Mouse (Mus musculus) forebrain, embryonic 11.5 days (tissue): ENCODE results near the gene Cep57. TPM values are rescaled to one million over a fixed set of nuclear protein-coding genes. Genes with fewer than 3 reads are reported as not detected.

ENCODE experiments used
- ATAC-seq: fragments of 200-750 bp; cut with Nextera tagmentation; replicated peaks from 2 replicates; pipeline ENCODE4 v1.8.0; 2017; ENCODE audit warnings: moderate TSS enrichment; ENCODE audit not compliant: low FRiP score
- DNase-seq: peaks from one replicate; pipeline ENCODE4 v3.0.0-alpha.2; 2017; ENCODE audit warnings: low spot score
- H3K27ac ChIP-seq: fragments of 300-500 bp; sonication (generic); 2 replicates; pipeline ENCODE4 v1.5.1; 2014; ENCODE audit warnings: low read depth, low read length
- H3K27me3 ChIP-seq: fragments of 300-500 bp; sonication (generic); 2 replicates; pipeline ENCODE4 v1.6.1; 2014; ENCODE audit warnings: mild to moderate bottlenecking, low read length, mixed read lengths; ENCODE audit not compliant: control insufficient read depth, insufficient read depth
- H3K36me3 ChIP-seq: fragments of 300-500 bp; sonication (generic); 2 replicates; pipeline ENCODE4 v1.6.1; 2014; ENCODE audit warnings: mild to moderate bottlenecking, low read length, moderate library complexity, mixed read lengths; ENCODE audit not compliant: control insufficient read depth, insufficient read depth
- H3K4me1 ChIP-seq: fragments of 300-500 bp; sonication (generic); replicated peaks from 2 replicates; pipeline ENCODE4 v1.6.1; 2014; ENCODE audit warnings: low read length, mixed read lengths; ENCODE audit not compliant: control insufficient read depth, insufficient read depth
- H3K4me2 ChIP-seq: fragments of 300-500 bp; sonication (generic); 2 replicates; pipeline ENCODE4 v1.6.1; 2014; ENCODE audit warnings: low read depth, mild to moderate bottlenecking, low read length, moderate library complexity, mixed read lengths; ENCODE audit not compliant: severe bottlenecking
- H3K4me3 ChIP-seq: fragments of 300-500 bp; sonication (generic); 2 replicates; pipeline ENCODE4 v1.5.1; 2014; ENCODE audit warnings: low read depth, low read length
- H3K9ac ChIP-seq: fragments of 300-500 bp; sonication (generic); 2 replicates; pipeline ENCODE4 v1.6.1; 2014; ENCODE audit warnings: low read length
- H3K9me3 ChIP-seq: fragments of 300-500 bp; sonication (generic); 2 replicates; pipeline ENCODE4 v1.6.1; 2016; ENCODE audit warnings: low read length, mixed read lengths; ENCODE audit not compliant: control insufficient read depth
- WGBS: fragments of 180-500 bp; shearing (Covaris S2); extraction: QIAGEN DNeasy Blood & Tissue Kit; methylation state at CpG from one replicate; pipeline ENCODE4 v1.1.7; 2014; 5-methylcytosine and 5-hydroxymethylcytosine counted together
- polyA plus RNA-seq: library from polyadenylated mRNA; unstranded; fragments of >200 nt; fragmentation: Nextera tagmentation; extraction: Ambion mirVana; gene quantifications from 2 replicates; pipeline ENCODE4 v1.2.1, GENCODE M21; 2014

The Cep57 gene
- polyA plus RNA-seq: 74.5 and 85.8 TPM in 2 replicates

DNA sequence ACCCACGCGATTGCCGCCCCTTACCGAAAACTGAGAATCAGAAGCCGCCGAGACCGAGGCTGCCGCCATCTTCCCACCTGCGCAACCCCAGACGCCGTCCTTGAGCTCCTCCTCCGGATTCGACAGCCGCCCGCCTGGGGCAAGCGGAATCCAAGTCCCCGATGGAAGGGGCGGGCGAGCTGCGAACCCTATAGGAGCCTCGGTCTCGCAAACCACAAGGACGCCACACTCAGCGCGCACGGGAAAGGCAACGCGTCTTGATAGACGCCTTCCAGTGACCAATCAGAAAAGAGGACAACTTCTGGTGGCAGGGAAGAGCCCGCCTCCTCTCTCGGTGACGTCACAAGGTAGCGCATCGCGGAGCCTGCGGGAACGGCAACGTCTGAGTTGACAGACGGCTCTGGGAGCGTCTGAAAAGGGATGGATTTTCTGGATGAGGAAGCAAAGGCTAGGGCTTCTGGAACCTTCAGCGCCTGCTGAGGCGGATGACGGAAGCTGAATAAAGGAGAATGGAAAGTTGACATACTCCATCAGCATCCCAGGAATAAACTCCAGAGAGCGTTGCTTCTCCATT is at the start of gene Cep57:
Gene Cep57, minus strand, starts transcription at position 276 of the 574 bp plus-strand sequence.
- Histone ChIP-seq H3K27me3 (no peaks in the 10 kb centered on the region), H3K4me1 (peaks cover 6% of the 10 kb centered on the region), H3K36me3 (no peaks in the 10 kb centered on the region; the same call in 1 of the 2 replicates), H3K9me3 (no peaks in the 10 kb centered on the region), H3K4me3 (peak within 1 kb of the TSS; percentile 91), H3K27ac (peak within 1 kb of the TSS; percentile 97), H3K4me2 (peak within 1 kb of the TSS; percentile 73), H3K9ac (peak within 1 kb of the TSS; percentile 95)
- WGBS: under 1% methylated on average over 44 of the region's 44 CpGs
- peak; percentile 97 for DNase-seq
- ATAC-seq: peak; percentile 91

DNA sequence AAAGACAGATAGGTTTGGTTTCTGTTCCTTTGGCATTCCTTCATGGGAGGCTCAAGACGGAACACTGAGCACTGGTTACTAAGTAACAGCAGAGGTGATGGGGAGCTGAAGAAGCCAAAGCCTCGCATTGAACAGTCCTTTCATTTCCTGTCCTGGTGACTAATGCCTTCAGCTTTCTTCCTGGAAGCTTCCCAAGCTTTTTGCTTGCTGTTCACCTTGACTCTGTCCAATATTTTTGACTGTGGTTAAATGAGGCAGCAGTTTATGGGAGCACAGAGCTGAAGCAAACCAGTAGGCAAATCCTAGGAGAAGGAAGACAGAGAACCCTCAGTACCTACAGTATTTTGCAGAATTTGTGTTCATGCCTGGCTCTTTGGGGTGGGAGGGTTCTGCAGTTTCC is 48.4 kb upstream of the Cep57 start:
- H3K27me3 ChIP-seq: no peaks in the 10 kb centered on the region
- DNase-seq: no peak

GRCm38 (mm10) chr9:13874359-13874758 is 47.5 kb upstream of the Cep57 start:
- no peaks in the 10 kb centered on the region for H3K9me3 ChIP-seq
- no peaks in the 10 kb centered on the region for H3K27me3 ChIP-seq
- DNase-seq (no peak), ATAC-seq (no peak)
- H3K27ac ChIP-seq: no peak overlapping the region
- H3K9ac ChIP-seq: no peak overlapping the region
- no peak overlapping the region for H3K4me3 ChIP-seq
- 55% methylated on average over 2 of the region's 2 CpGs for WGBS
- H3K36me3 ChIP-seq: no peaks in the 10 kb centered on the region
- no peak overlapping the region for H3K4me2 ChIP-seq
- no peaks in the 10 kb centered on the region for H3K4me1 ChIP-seq

More for the DNA sequence above, 48.4 kb upstream of the Cep57 start:
- H3K36me3 ChIP-seq: no peaks in the 10 kb centered on the region
- no peak for ATAC-seq
- no peak overlapping the region for H3K4me2 ChIP-seq
- H3K9ac ChIP-seq: no peak overlapping the region
- no peaks in the 10 kb centered on the region for H3K9me3 ChIP-seq
- no peaks in the 10 kb centered on the region for H3K4me1 ChIP-seq
- no peak overlapping the region for H3K27ac ChIP-seq
- H3K4me3 ChIP-seq: no peak overlapping the region
- 70% methylated on average over 2 of the region's 2 CpGs for WGBS

DNA sequence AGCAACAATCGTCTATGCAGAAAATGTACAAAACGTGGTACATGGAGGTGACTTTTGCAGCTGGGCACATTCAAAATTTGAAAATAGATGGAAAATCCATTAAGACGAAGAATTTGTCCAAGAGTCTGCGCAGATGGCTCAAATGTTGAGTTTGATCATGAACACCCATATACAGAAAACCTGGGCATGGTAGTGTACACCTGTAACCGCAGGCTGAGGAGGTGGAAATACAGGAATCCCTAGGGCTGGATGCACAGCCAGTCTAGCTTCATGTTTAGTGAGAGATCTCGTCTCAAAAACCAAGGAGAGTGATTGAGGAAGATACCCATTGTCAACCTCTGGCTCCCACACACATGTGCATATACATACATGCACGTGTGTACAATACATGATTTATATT is 44.7 kb upstream of the Cep57 start:
- DNase-seq (no peak), ATAC-seq (no peak)
- Histone ChIP-seq H3K27me3 (no peaks in the 10 kb centered on the region), H3K4me1 (no peaks in the 10 kb centered on the region), H3K27ac (no peak overlapping the region), H3K9ac (no peak overlapping the region), H3K36me3 (no peaks in the 10 kb centered on the region), H3K9me3 (no peaks in the 10 kb centered on the region), H3K4me2 (no peak overlapping the region), H3K4me3 (no peak overlapping the region)
- WGBS: 89% methylated on average over 7 of the region's 7 CpGs

DNA sequence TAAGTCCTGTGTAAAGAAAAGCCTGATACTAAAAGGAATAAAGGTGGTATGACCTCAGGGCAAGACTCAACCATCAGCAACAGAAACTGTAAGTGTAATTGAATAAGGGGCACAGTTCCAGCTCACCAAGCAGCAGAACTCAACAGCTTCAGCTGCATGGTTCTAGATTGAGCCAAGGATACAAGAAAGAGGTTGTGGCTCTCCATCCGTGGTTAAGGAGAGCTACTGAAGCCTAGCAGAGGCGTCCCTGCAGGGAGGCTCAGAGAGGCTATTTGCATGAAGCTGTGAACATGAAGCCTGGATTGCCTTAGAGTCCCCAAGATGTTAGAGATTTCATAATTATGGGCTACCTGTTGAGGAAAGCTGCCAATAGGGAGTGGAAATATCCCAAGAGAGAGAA is 40.7 kb upstream of the Cep57 start:
- WGBS: 75% methylated on average over 2 of the region's 2 CpGs
- no peak for ATAC-seq

GRCm38 (mm10) chr9:13856777-13857176 is 29.9 kb upstream of the Cep57 start:
- WGBS: 82% methylated on average over 4 of the region's 4 CpGs
- Histone ChIP-seq H3K9ac (no peak overlapping the region), H3K9me3 (no peaks in the 10 kb centered on the region), H3K4me2 (no peak overlapping the region), H3K36me3 (no peaks in the 10 kb centered on the region), H3K4me3 (no peak overlapping the region), H3K27me3 (no peaks in the 10 kb centered on the region), H3K27ac (no peak overlapping the region), H3K4me1 (no peaks in the 10 kb centered on the region)
- no peak for ATAC-seq
- DNase-seq: no peak

More for the DNA sequence above, 40.7 kb upstream of the Cep57 start:
- Histone ChIP-seq H3K36me3 (no peaks in the 10 kb centered on the region), H3K4me1 (no peaks in the 10 kb centered on the region), H3K9me3 (no peaks in the 10 kb centered on the region), H3K9ac (no peak overlapping the region), H3K27ac (no peak overlapping the region), H3K27me3 (no peaks in the 10 kb centered on the region), H3K4me2 (no peak overlapping the region), H3K4me3 (no peak overlapping the region)
- no peak for DNase-seq

GRCm38 (mm10) chr9:13856247-13856646 is 29.3 kb upstream of the Cep57 start:
- H3K9me3 ChIP-seq: no peaks in the 10 kb centered on the region
- H3K4me2 ChIP-seq: no peak overlapping the region
- no peaks in the 10 kb centered on the region for H3K36me3 ChIP-seq
- H3K9ac ChIP-seq: no peak overlapping the region
- H3K27ac ChIP-seq: no peak overlapping the region
- DNase-seq (no peak), ATAC-seq (no peak)
- H3K4me1 ChIP-seq: no peaks in the 10 kb centered on the region
- WGBS: 67% methylated on average over 1 of the region's 1 CpGs
- no peak overlapping the region for H3K4me3 ChIP-seq
- H3K27me3 ChIP-seq: no peaks in the 10 kb centered on the region

DNA sequence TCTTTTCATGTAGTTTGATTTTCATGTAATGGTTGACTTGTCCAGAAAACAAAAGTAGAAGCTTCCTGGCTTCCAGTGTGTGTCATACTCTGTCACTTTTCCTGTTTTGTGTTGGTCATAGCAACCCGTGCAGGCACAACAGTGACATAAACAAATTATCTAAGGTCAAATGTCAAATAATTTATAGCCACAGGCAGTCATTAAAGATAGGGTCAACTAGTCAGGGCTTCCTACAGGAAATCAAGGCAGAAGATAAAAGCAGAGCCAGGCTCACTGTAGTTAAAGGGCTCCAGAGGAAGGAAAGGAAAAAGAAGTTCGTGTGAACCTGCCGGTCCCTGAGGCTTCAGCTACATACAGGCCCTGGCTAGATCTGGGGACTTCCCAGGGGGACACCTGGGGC is 27.0 kb upstream of the Cep57 start:
- no peak overlapping the region for H3K4me2 ChIP-seq
- H3K36me3 ChIP-seq: no peaks in the 10 kb centered on the region
- no peak overlapping the region for H3K4me3 ChIP-seq
- H3K4me1 ChIP-seq: no peaks in the 10 kb centered on the region
- ATAC-seq (no peak), DNase-seq (no peak)
- no peak overlapping the region for H3K27ac ChIP-seq
- no peaks in the 10 kb centered on the region for H3K9me3 ChIP-seq
- no peaks in the 10 kb centered on the region for H3K27me3 ChIP-seq
- 90% methylated on average over 3 of the region's 3 CpGs for WGBS
- no peak overlapping the region for H3K9ac ChIP-seq
